Mouse (Mus musculus) CH12.LX (cell line): ENCODE measurements around the gene Acaca. TPM values are rescaled to one million over a fixed set of nuclear protein-coding genes. Genes with fewer than 3 reads are reported as not detected.

Source experiments
- DNase-seq: peaks from one replicate; pipeline ENCODE4 v3.0.0-alpha.2; 2013; ENCODE audit errors: extremely low read depth
- H3K27ac ChIP-seq: 2 replicates; pipeline ENCODE4 v1.5.1; 2012; ENCODE audit warnings: low read depth, mild to moderate bottlenecking, control low read depth, moderate library complexity; ENCODE audit not compliant: insufficient read depth
- H3K27me3 ChIP-seq: replicated peaks from 2 replicates; pipeline ENCODE3; 2012; ENCODE audit warnings: inconsistent platforms
- H3K36me3 ChIP-seq, 2 experiments: replicated peaks in 1 of 2; 2 replicates each; pipeline versions ENCODE3 to v1.6.1; 2012; ENCODE audit warnings: inconsistent platforms in 1 of 2, low read length in 1 of 2, mild to moderate bottlenecking in 1 of 2, mixed read lengths in 1 of 2, moderate library complexity in 1 of 2; ENCODE audit not compliant: control insufficient read depth in 1 of 2, insufficient read depth in 1 of 2
- H3K4me1 ChIP-seq, 2 experiments: 2 replicates each; pipeline ENCODE4 v1.6.1; 2012; ENCODE audit warnings: inconsistent platforms in 1 of 2, moderate library complexity in 1 of 2; ENCODE audit not compliant: insufficient read depth in 2 of 2, control insufficient read depth in 1 of 2
- H3K4me2 ChIP-seq: 2 replicates; pipeline ENCODE4 v1.6.1; 2012; ENCODE audit warnings: low read depth, mild to moderate bottlenecking, control low read depth; ENCODE audit not compliant: poor library complexity, insufficient read depth, severe bottlenecking
- H3K4me3 ChIP-seq, 3 experiments: fragments of 150-350 bp in 1 of 3; sonication (generic) in 1 of 3; replicated peaks in 1 of 3; 2 replicates each; pipeline versions ENCODE3 to v1.5.1; 2011 to 2012; ENCODE audit warnings: low read depth in 2 of 3, low read length in 2 of 3, mild to moderate bottlenecking in 2 of 3, moderate library complexity in 2 of 3, control low read depth in 1 of 3, improper control_type of control experiment in 1 of 3, inconsistent platforms in 1 of 3, mixed read lengths in 1 of 3; ENCODE audit not compliant: poor library complexity in 1 of 3
- H3K79me2 ChIP-seq: replicated peaks from 2 replicates; pipeline ENCODE4 v1.6.1; 2012; ENCODE audit warnings: mild to moderate bottlenecking, moderate library complexity; ENCODE audit not compliant: control insufficient read depth, poor library complexity, insufficient read depth, severe bottlenecking; ENCODE audit errors: extremely low read depth
- H3K9ac ChIP-seq: 2 replicates; pipeline ENCODE4 v1.6.1; 2012; ENCODE audit warnings: low read depth, mild to moderate bottlenecking, control low read depth, moderate library complexity; ENCODE audit not compliant: insufficient read depth
- H3K9me3 ChIP-seq: replicated peaks from 2 replicates; pipeline ENCODE3; 2012; ENCODE audit warnings: low read length, inconsistent platforms, mixed read lengths
- CHD1 ChIP-seq: IDR thresholded peaks from 2 replicates; pipeline ENCODE4 v1.6.1; 2012; ENCODE audit warnings: low read depth, low read length, improper control_type of control experiment, inconsistent platforms
- CTCF ChIP-seq, 2 experiments: IDR thresholded peaks in 1 of 2; conservative IDR thresholded peaks in 1 of 2; 2 replicates each; pipeline ENCODE4 v1.5.1; 2011 to 2012; ENCODE audit warnings: low read depth in 2 of 2, low read length in 2 of 2, improper control_type of control experiment in 1 of 2, inconsistent platforms in 1 of 2, mild to moderate bottlenecking in 1 of 2, moderate library complexity in 1 of 2
- ELF1 ChIP-seq: IDR thresholded peaks from 2 replicates; pipeline ENCODE4 v1.6.1; 2014; ENCODE audit warnings: low read depth, mild to moderate bottlenecking, inconsistent platforms, low read length, improper control_type of control experiment
- ETS1 ChIP-seq: conservative IDR thresholded peaks from 2 replicates; pipeline ENCODE4 v1.6.1; 2012; ENCODE audit warnings: low read depth, mild to moderate bottlenecking, inconsistent platforms, low read length, improper control_type of control experiment, moderate library complexity
- GABPA ChIP-seq: IDR thresholded peaks from 2 replicates; pipeline ENCODE4 v1.6.1; 2012; ENCODE audit warnings: low read depth, low read length, improper control_type of control experiment, inconsistent platforms; ENCODE audit not compliant: insufficient replicate concordance
- HCFC1 ChIP-seq: IDR thresholded peaks from 2 replicates; pipeline ENCODE4 v1.6.1; 2012; ENCODE audit warnings: low read depth, mild to moderate bottlenecking, inconsistent platforms, low read length, improper control_type of control experiment
- IRF4 ChIP-seq: IDR thresholded peaks from 2 replicates; pipeline ENCODE4 v1.6.1; 2014; ENCODE audit warnings: low read depth, mild to moderate bottlenecking, inconsistent platforms, low read length, improper control_type of control experiment
- JUN ChIP-seq: IDR thresholded peaks from 2 replicates; pipeline ENCODE4 v1.6.1; 2011; ENCODE audit warnings: low read depth, mild to moderate bottlenecking, low read length, improper control_type of control experiment, moderate library complexity; ENCODE audit not compliant: insufficient read depth
- JUND ChIP-seq: conservative IDR thresholded peaks from 2 replicates; pipeline ENCODE4 v1.6.1; 2011; ENCODE audit warnings: low read depth, low read length, improper control_type of control experiment
- KAT2A ChIP-seq: IDR thresholded peaks from 2 replicates; pipeline ENCODE4 v1.6.1; 2012; ENCODE audit warnings: low read length, improper control_type of control experiment, inconsistent platforms; ENCODE audit not compliant: insufficient replicate concordance
- MAZ ChIP-seq: IDR thresholded peaks from 2 replicates; pipeline ENCODE4 v1.6.1; 2012; ENCODE audit warnings: low read depth, mild to moderate bottlenecking, inconsistent platforms, low read length, improper control_type of control experiment, moderate library complexity
- MEF2A ChIP-seq: IDR thresholded peaks from 2 replicates; pipeline ENCODE4 v1.6.1; 2014; ENCODE audit warnings: low read depth, mild to moderate bottlenecking, inconsistent platforms, low read length, improper control_type of control experiment, borderline replicate concordance
- MXI1 ChIP-seq: IDR thresholded peaks from 2 replicates; pipeline ENCODE4 v1.6.1; 2011; ENCODE audit warnings: mild to moderate bottlenecking, low read depth, low read length, improper control_type of control experiment
- MYC ChIP-seq: IDR thresholded peaks from 2 replicates; pipeline ENCODE4 v1.6.1; 2011; ENCODE audit warnings: low read depth, mild to moderate bottlenecking, improper control_type of control experiment, low read length
- NRF1 ChIP-seq: IDR thresholded peaks from 2 replicates; pipeline ENCODE4 v1.6.1; 2014; ENCODE audit warnings: low read depth, mild to moderate bottlenecking, inconsistent platforms, low read length, improper control_type of control experiment, moderate library complexity
- PAX5 ChIP-seq: IDR thresholded peaks from 2 replicates; pipeline ENCODE4 v1.6.1; 2012; ENCODE audit warnings: low read length, inconsistent platforms, mixed read lengths
- POLR2A ChIP-seq: IDR thresholded peaks from 2 replicates; pipeline ENCODE4 v1.6.1; 2011; ENCODE audit warnings: low read depth, mild to moderate bottlenecking, improper control_type of control experiment, low read length
- POLR2AphosphoS2 ChIP-seq: IDR thresholded peaks from 2 replicates; pipeline ENCODE4 v1.6.1; 2011; ENCODE audit warnings: low read depth, low read length, improper control_type of control experiment
- RAD21 ChIP-seq: IDR thresholded peaks from 2 replicates; pipeline ENCODE4 v1.6.1; 2011; ENCODE audit warnings: low read depth, mild to moderate bottlenecking, low read length, improper control_type of control experiment, moderate library complexity
- SMC3 ChIP-seq: IDR thresholded peaks from 2 replicates; pipeline ENCODE4 v1.6.1; 2011; ENCODE audit warnings: low read depth, low read length, improper control_type of control experiment
- TCF12 ChIP-seq: IDR thresholded peaks from 2 replicates; pipeline ENCODE4 v1.6.1; 2014; ENCODE audit warnings: low read depth, mild to moderate bottlenecking, inconsistent platforms, low read length, improper control_type of control experiment
- USF2 ChIP-seq: conservative IDR thresholded peaks from 2 replicates; pipeline ENCODE4 v1.6.1; 2011; ENCODE audit warnings: low read depth, low read length, improper control_type of control experiment
- dilution Hi-C: fragments of 300-500 bp; cut with MboI; formaldehyde crosslinking; loops from 2 replicates; pipeline ENCODE4 v1.14.3; 2020; ENCODE audit warnings: low sequenced_read_pairs; ENCODE audit not compliant: extremely low pct_unique_long_range_greater_than_20kb, extremely low pct_ligation_motif_present
- in situ Hi-C: fragments of 300-500 bp; cut with MboI; formaldehyde crosslinking; loops from 3 replicates; pipeline ENCODE4 v1.14.3; 2019; ENCODE audit warnings: low sequenced_read_pairs, low pct_ligation_motif_present, low pct_unique_long_range_greater_than_20kb, mixed read lengths
- polyA plus RNA-seq: library from polyadenylated mRNA; unstranded; fragments of >175 nt; gene quantifications from 2 replicates; pipeline ENCODE4 v1.2.1, GENCODE M21; 2012; ENCODE audit warnings: low read depth; ENCODE audit not compliant: insufficient read length
- total RNA-seq, 2 experiments: library from RNA; depleted of rRNA; stranded (reverse); fragments of 300-350 nt in 1 of 2; fragments of >200 nt in 1 of 2; gene quantifications; 2 replicates each; pipeline ENCODE4 v1.2.3; 2012 to 2014

Acaca gene
- total and polyA plus RNA-seq, 3 experiments = 36.9 to 62.6 (median 61.7) TPM

- peaks cover 2% of the 10 kb centered on the region for H3K27me3 ChIP-seq
- no peak overlapping the region for H3K4me2 ChIP-seq
- no peak overlapping the region for H3K9ac ChIP-seq
- in situ Hi-C loops (loop anchor here (25.0 kb wide), 1 partner anchor 640 kb away; the partner anchor contains the start of gene Mrm1), dilution Hi-C loops (no loop called here)
- H3K36me3 ChIP-seq = no peaks in the 10 kb centered on the region
- H3K9me3 ChIP-seq = no peaks in the 10 kb centered on the region
- no peak overlapping the region for H3K27ac ChIP-seq
- no peaks in the 10 kb centered on the region for H3K79me2 ChIP-seq
- DNase-seq = no peak
- TF ChIP-seq POLR2AphosphoS2 (no peak), ELF1 (no peak), SMC3 (no peak), HCFC1 (no peak), MXI1 (no peak)
- TF ChIP-seq, all 38 proteins: peak for 0
- Histone ChIP-seq H3K4me1 (peaks cover 8 to 25% of the 10 kb centered on the region in 2 experiments), H3K4me3 (no peak overlapping the region)
These were observed 43.3 kb downstream of the Acaca start for GRCm38 (mm10) chr11:84172539-84173435.

- peak overlapping the region; percentile 84 for H3K4me2 ChIP-seq
- no peak for DNase-seq
- TF ChIP-seq KAT2A (no peak), ELF1 (no peak), CTCF (conservative IDR thresholded peaks at IDR 0.05 in 1 of 2, IDR thresholded peaks at IDR 0.05 in 1 of 2; ENCODE audit: low read depth in 2 of 2, low read length in 2 of 2) (no peak), HCFC1 (no peak), TCF12 (no peak), USF2 (no peak), GABPA (no peak), JUN (no peak), CHD1 (no peak), IRF4 (no peak), MXI1 (no peak), NRF1 (no peak), MEF2A (no peak), POLR2A (no peak), PAX5 (no peak), RAD21 (no peak), MAZ (no peak), MYC (no peak), JUND (no peak), ETS1 (no peak)
- TF ChIP-seq, all 38 proteins: peak for 0
- in situ Hi-C loops = no loop called here
- H3K9me3 ChIP-seq = no peaks in the 10 kb centered on the region
- H3K9ac ChIP-seq = peak overlapping the region; percentile 90; the same call in 1 of the 2 replicates
- H3K4me1 ChIP-seq = peaks cover 11 to 50% of the 10 kb centered on the region in 2 experiments
- H3K4me3 ChIP-seq = no peak overlapping the region
- H3K27ac ChIP-seq = no peak overlapping the region
- peaks cover 28% of the 10 kb centered on the region for H3K79me2 ChIP-seq
- dilution Hi-C loops = no loop called here
- H3K27me3 ChIP-seq = peaks cover 7% of the 10 kb centered on the region
- H3K36me3 ChIP-seq = peaks cover 0 to 11% of the 10 kb centered on the region in 2 experiments
These were observed 49.1 kb downstream of the Acaca start for GRCm38 (mm10) chr11:84178571-84178970.
